Mouse (Mus musculus) embryonic facial prominence, embryonic 12.5 days (tissue): ENCODE results near the gene Gm10134. TPM values are rescaled to one million over a fixed set of nuclear protein-coding genes. Genes with fewer than 3 reads are reported as not detected.
A peak's percentile ranks its signal among the peaks of the same experiment; 100 is the strongest.

ENCODE experiments used
- ATAC-seq: fragments of 200-750 bp; cut with Nextera tagmentation; 2 replicates; pipeline ENCODE4 v1.8.0; 2017; ENCODE audit not compliant: insufficient number of reproducible peaks, insufficient read depth, low FRiP score, low TSS enrichment
- H3K27ac ChIP-seq: fragments of 300-500 bp; sonication (generic); 2 replicates; pipeline ENCODE4 v1.5.1; 2016; ENCODE audit warnings: mild to moderate bottlenecking
- H3K27me3 ChIP-seq: fragments of 300-500 bp; sonication (generic); 2 replicates; pipeline ENCODE4 v1.6.1; 2016; ENCODE audit warnings: mild to moderate bottlenecking, moderate library complexity
- H3K36me3 ChIP-seq: fragments of 300-500 bp; sonication (generic); 2 replicates; pipeline ENCODE4 v1.6.1; 2016; ENCODE audit warnings: mild to moderate bottlenecking
- H3K4me1 ChIP-seq: fragments of 300-500 bp; sonication (generic); 2 replicates; pipeline ENCODE4 v1.6.1; 2016
- H3K4me2 ChIP-seq: fragments of 300-500 bp; sonication (generic); replicated peaks from 2 replicates; pipeline ENCODE4 v1.6.1; 2016; ENCODE audit warnings: mild to moderate bottlenecking, moderate library complexity
- H3K4me3 ChIP-seq: fragments of 300-500 bp; sonication (generic); 2 replicates; pipeline ENCODE4 v1.5.1; 2016; ENCODE audit warnings: mild to moderate bottlenecking
- H3K9ac ChIP-seq: fragments of 300-500 bp; sonication (generic); 2 replicates; pipeline ENCODE4 v1.6.1; 2016; ENCODE audit warnings: mild to moderate bottlenecking, moderate library complexity
- H3K9me3 ChIP-seq: fragments of 300-500 bp; sonication (generic); 2 replicates; pipeline ENCODE4 v1.6.1; 2016; ENCODE audit warnings: mild to moderate bottlenecking, moderate library complexity
- WGBS: fragments of 180-500 bp; shearing (Covaris S2); methylation state at CpG from one replicate; pipeline ENCODE4 v1.1.7; 2016; 5-methylcytosine and 5-hydroxymethylcytosine counted together
- polyA plus RNA-seq: library from polyadenylated mRNA; unstranded; fragments of >200 nt; fragmentation: Nextera tagmentation; extraction: Ambion mirVana; gene quantifications from 2 replicates; pipeline ENCODE4 v1.2.1, GENCODE M21; 2016

Gene Gm10134
- polyA plus RNA-seq, 1 experiment from 2014 or later: 0.87 TPM

DNA sequence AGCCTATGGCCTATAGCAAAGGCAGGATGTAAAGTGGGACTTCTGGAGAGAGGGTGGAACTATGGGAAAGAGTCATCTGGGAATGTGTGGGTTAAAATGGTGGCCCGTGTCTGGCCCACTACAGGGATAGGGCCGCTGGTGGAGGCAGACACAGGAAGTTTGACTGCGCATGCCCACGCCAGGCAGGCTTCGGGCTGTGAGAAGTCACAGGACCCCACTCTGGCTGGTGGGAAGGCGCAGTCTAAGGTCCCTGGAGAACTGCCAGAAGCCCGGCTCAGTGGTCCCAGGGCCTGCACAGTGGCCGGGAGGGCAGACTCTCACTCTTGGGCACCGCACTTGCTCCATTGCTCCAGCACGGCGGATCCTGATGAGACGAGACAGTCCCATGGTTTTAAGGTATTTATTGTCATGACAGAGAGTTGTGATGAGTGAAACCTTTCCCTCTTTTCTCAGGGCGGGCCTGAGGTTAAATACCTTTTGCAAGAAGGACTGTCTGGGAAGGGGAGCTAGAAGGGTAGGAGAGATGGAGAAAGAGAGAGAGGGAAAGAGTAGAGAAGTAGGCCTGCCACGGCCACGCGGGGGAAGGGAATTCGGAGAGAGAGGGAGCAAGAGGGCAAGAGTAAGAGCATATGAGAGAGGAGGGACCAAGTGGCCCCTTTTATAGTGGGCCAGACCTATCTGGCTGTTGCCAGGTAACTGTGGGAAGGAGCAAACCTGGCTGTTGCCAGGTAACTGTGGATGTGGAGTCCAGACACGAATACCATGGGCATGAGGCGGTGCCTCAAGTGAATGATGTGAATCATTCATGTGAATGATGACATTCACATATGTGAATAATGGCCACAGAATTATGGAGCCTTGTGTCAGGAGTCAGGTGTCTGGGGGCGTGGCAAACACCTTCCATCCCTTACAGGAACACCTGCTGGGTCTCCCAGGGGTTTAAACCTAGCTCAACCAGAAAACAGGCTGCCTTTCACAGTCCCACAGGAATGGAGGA, 26.4 kb upstream of the Gm10134 start:
- H3K36me3 ChIP-seq: no peaks in the 10 kb centered on the region
- no peaks in the 10 kb centered on the region for H3K9me3 ChIP-seq
- H3K4me1 ChIP-seq: no peaks in the 10 kb centered on the region
- no peak overlapping the region for H3K4me3 ChIP-seq
- 0 out of 2 replicates have a peak overlapping the region, but pooled peaks have one; percentile 6 for H3K27ac ChIP-seq
- WGBS: 81% methylated on average over 20 of the region's 20 CpGs
- H3K27me3 ChIP-seq: no peaks in the 10 kb centered on the region
- 0 out of 2 replicates have a peak overlapping the region, but pooled peaks have one; percentile 11 for H3K4me2 ChIP-seq
- ATAC-seq: no peak
- H3K9ac ChIP-seq: 0 out of 2 replicates have a peak overlapping the region, but pooled peaks have one; percentile 2

DNA sequence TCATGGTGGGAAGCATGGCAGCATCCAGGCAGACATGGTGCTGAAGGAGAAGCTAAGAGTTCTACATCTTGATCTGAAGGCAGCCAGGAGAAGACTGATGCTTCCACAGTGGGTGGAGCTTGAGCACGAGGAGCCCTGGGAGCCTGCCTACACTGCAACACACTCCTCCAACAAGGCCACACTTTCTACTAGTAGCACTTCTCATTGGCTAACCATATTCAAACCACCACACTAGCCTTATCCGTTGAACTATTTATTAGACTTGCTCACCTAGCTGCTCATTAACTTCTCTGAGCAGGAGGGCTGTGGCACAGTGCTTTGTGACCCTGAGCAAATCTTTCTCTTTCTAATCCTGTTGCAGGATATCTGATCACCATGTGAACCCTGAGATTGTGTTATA, 22.0 kb upstream of the Gm10134 start:
- 87% methylated on average over 2 of the region's 2 CpGs for WGBS
- H3K9me3 ChIP-seq: no peaks in the 10 kb centered on the region
- ATAC-seq: no peak
- H3K4me2 ChIP-seq: no peak overlapping the region
- no peak overlapping the region for H3K9ac ChIP-seq
- H3K4me1 ChIP-seq: no peaks in the 10 kb centered on the region
- no peaks in the 10 kb centered on the region for H3K36me3 ChIP-seq
- H3K4me3 ChIP-seq: no peak overlapping the region
- H3K27me3 ChIP-seq: no peaks in the 10 kb centered on the region
- no peak overlapping the region for H3K27ac ChIP-seq

DNA sequence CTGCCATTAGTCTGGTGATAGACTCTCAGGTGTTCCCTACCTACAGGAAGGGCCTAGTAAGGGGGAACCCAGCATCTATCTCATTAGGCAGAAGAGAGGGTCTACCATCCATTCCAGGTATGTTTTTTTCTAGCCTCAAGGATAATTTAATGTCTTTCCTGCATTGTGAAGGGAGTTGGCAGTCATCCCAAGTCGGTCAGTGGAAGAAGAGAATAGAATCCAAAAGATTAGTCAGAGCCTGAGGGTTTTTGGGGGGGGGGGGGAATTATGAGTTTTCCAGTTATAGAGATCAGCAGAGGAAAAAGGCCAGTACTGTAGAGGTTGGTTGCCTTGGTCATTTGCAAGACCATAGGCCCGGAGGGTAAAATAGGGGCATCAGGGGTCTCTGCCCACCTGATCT, 11.4 kb upstream of the Gm10134 start:
- Histone ChIP-seq H3K27me3 (no peaks in the 10 kb centered on the region), H3K4me2 (no peak overlapping the region), H3K27ac (no peak overlapping the region), H3K36me3 (no peaks in the 10 kb centered on the region), H3K4me3 (no peak overlapping the region), H3K4me1 (no peaks in the 10 kb centered on the region), H3K9me3 (no peaks in the 10 kb centered on the region), H3K9ac (no peak overlapping the region)
- WGBS: 79% methylated on average over 2 of the region's 2 CpGs
- ATAC-seq: no peak

DNA sequence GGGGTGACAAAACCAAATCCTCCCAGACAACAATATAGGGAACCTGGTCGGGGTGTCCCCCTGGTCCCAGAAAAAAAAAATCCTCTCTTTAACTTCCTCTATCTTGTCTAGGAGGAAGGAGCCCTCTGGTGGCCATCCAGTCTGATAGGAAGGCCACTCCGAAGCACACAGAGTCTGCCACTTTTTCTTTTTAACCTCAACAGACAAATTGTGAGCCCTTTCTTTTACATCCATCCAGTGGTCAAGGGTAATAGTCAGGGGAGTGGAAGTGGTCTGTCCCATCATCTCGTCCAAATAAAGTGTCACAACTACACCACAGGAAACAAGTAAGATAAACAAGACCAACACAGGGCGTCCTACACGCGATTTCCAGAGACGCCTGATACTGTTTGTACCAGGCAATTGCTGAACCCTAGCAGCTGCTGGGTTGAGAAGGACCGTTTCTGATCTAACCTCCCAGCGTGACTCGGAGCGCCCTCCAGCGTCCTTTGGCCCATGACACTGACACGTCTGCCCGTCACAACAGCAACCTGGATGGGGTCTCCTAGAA, 10.6 kb upstream of the Gm10134 start:
- no peaks in the 10 kb centered on the region for H3K9me3 ChIP-seq

DNA sequence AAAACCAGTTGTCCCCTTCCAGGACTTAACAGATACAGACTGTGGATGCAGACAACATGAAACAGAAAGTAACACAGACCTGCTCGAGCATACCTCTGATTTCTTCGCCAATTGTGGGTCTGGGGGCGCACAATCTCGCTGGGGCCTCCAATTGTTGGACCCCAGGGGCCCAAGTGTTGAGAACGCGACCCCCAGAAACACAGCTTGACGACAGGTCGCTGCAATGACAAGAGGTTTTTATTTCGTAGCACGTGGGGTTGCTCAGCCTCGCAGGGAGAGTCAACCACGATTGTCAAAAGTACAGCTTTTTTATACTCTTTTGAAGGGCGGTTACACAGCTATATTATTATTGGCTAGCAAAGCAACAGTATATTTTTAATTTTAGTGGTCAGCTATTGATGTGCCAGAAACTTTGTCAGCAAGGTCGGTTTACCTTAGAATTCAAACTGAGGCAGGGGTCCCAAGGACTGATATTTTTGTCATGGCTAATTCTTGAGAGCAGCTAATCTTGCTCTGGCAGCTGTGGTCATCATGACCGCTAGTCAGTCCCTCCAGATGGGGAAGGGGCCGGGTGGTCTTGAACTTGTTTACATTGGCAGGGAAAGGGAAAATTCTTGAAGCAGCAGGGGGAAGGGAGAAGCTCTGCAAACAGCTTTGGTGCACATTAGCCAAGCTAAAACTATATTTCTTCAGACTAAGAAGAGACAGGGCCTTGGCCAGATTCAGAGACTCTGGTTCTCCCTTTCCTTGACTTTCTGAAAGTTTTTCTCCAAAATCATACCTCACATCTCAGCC, 9.9 kb upstream of the Gm10134 start:
- no peaks in the 10 kb centered on the region for H3K9me3 ChIP-seq
- H3K4me2 ChIP-seq: no peak overlapping the region
- ATAC-seq: no peak
- 74% methylated on average over 16 of the region's 16 CpGs for WGBS
- no peak overlapping the region for H3K27ac ChIP-seq
- H3K9ac ChIP-seq: no peak overlapping the region
- H3K36me3 ChIP-seq: no peaks in the 10 kb centered on the region
- no peaks in the 10 kb centered on the region for H3K4me1 ChIP-seq
- no peaks in the 10 kb centered on the region for H3K27me3 ChIP-seq
- H3K4me3 ChIP-seq: no peak overlapping the region

More for the DNA sequence above, 10.6 kb upstream of the Gm10134 start:
- no peaks in the 10 kb centered on the region for H3K36me3 ChIP-seq
- H3K4me3 ChIP-seq: no peak overlapping the region
- WGBS: 78% methylated on average over 14 of the region's 14 CpGs
- no peak for ATAC-seq
- H3K4me2 ChIP-seq: no peak overlapping the region
- H3K27me3 ChIP-seq: no peaks in the 10 kb centered on the region
- H3K4me1 ChIP-seq: no peaks in the 10 kb centered on the region
- H3K27ac ChIP-seq: no peak overlapping the region
- no peak overlapping the region for H3K9ac ChIP-seq

DNA sequence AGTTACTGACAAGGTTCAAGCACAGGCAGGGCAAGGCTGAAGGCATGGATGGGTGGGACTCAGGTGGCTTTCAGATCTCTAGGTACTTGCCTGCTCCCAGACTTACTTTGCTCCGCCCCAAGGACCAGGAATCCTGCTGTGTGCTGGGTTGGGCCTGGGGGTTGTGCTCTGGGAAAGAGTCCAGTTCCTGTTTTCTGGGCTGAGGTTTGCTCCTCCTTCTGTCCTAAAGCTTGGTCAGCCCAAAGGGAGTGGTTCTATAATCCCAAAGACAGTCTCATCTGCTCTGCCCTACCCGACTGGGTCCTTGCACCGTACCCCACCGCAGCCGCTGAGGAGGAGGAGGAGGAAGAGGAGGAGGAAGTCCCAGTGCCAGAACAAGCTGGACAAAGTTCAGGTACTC, 9.2 kb upstream of the Gm10134 start, which contains the start of gene Gbgt1:
Gbgt1 (plus strand) TSS at position 221 of the 400 bp plus-strand sequence.
- Histone ChIP-seq H3K36me3 (no peaks in the 10 kb centered on the region), H3K9ac (no peak within 1 kb of the TSS), H3K27ac (no peak within 1 kb of the TSS), H3K9me3 (no peaks in the 10 kb centered on the region), H3K4me1 (no peaks in the 10 kb centered on the region), H3K4me2 (no peak within 1 kb of the TSS), H3K4me3 (no peak within 1 kb of the TSS), H3K27me3 (no peaks in the 10 kb centered on the region)
- WGBS: 71% methylated on average over 5 of the region's 5 CpGs
- no peak for ATAC-seq

DNA sequence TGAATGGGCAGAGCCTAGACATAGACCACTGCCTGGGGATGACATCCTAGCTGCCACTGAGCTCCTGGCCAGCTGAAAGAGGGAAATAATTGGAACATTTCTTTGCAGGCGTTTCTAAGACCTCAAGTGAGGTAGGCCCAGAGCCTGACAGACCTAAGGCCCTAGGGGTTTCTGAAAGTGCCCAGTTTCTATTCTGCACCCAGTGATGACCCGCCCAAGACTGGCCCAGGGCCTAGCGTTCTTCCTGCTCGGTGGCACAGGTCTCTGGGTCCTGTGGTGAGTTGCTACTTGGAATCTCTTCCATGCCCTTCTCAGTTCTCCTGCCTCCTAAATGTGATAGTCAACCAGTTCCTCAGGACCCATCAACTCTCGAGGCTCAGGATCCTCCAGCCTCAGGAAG, 8.3 kb upstream of the Gm10134 start:
- H3K9ac ChIP-seq: no peak overlapping the region
- H3K27ac ChIP-seq: no peak overlapping the region
- no peaks in the 10 kb centered on the region for H3K9me3 ChIP-seq
- ATAC-seq: no peak
- H3K4me1 ChIP-seq: no peaks in the 10 kb centered on the region
- H3K4me3 ChIP-seq: no peak overlapping the region
- no peaks in the 10 kb centered on the region for H3K36me3 ChIP-seq
- WGBS: 78% methylated on average over 5 of the region's 5 CpGs
- no peaks in the 10 kb centered on the region for H3K27me3 ChIP-seq
- no peak overlapping the region for H3K4me2 ChIP-seq

DNA sequence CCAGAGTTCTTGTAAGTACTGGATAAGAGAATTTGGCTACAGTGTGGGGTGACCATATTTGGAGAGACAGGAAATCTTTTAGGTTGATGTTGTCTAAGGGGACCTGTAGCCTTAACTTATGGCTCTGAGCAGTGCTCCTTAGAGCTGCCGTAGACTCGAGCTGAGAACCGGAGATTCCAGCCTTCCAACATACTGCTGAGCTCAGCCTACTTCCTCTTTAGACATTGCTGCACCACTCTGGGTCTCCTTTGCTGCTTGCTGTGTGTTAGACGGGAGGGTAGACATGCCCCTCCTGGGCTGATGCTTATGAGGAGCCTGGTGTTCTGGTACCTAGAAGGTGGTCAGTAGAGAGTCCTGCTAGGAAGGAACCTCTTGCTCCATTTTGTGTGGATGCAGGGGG, 7.5 kb upstream of the Gm10134 start:
- 84% methylated on average over 4 of the region's 4 CpGs for WGBS
- Histone ChIP-seq H3K4me2 (no peak overlapping the region), H3K4me3 (no peak overlapping the region), H3K9me3 (no peaks in the 10 kb centered on the region), H3K9ac (no peak overlapping the region), H3K27ac (no peak overlapping the region), H3K27me3 (no peaks in the 10 kb centered on the region), H3K4me1 (no peaks in the 10 kb centered on the region), H3K36me3 (no peaks in the 10 kb centered on the region)
- no peak for ATAC-seq

DNA sequence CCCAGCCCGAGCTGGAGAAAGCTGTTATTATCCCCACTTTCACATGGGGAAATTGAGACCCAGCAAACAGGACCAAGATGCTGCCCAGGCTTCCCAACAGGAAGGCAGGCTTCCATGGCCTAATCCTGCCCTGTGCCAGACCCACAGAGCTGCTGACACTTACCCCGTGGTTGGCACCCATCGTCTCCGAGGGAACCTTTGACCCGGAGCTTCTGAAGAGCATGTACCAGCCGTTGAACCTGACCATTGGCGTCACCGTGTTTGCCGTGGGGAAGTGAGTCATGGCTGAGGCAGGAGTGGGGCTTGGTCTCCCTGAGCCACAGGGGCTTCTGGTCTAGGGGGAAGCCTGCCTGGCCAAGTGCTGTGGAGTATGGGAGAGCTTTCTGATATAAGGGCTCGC, 2.9 kb upstream of the Gm10134 start:
- WGBS: 84% methylated on average over 10 of the region's 10 CpGs
- Histone ChIP-seq H3K9me3 (no peaks in the 10 kb centered on the region), H3K4me3 (no peak overlapping the region), H3K27me3 (no peaks in the 10 kb centered on the region), H3K4me2 (no peak overlapping the region), H3K9ac (no peak overlapping the region), H3K27ac (no peak overlapping the region), H3K4me1 (no peaks in the 10 kb centered on the region), H3K36me3 (no peaks in the 10 kb centered on the region)
- ATAC-seq: no peak

DNA sequence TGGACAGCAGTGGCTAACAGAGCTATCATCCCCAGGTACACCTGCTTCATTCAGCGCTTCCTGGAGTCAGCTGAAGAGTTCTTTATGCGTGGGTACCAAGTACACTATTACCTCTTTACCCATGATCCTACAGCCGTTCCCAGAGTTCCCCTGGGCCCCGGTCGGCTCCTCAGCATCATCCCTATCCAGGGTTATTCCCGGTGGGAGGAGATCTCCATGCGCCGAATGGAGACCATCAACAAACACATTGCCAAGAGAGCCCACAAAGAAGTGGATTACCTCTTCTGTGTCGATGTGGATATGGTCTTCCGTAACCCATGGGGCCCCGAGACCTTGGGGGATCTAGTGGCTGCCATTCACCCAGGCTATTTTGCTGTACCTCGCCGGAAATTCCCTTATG, 1.2 kb upstream of the Gm10134 start:
- no peak for ATAC-seq
- WGBS: 90% methylated on average over 13 of the region's 13 CpGs
- Histone ChIP-seq H3K36me3 (no peaks in the 10 kb centered on the region), H3K9ac (no peak overlapping the region), H3K27me3 (no peaks in the 10 kb centered on the region), H3K4me1 (no peaks in the 10 kb centered on the region), H3K27ac (no peak overlapping the region), H3K4me3 (no peak overlapping the region), H3K9me3 (no peaks in the 10 kb centered on the region), H3K4me2 (no peak overlapping the region)

DNA sequence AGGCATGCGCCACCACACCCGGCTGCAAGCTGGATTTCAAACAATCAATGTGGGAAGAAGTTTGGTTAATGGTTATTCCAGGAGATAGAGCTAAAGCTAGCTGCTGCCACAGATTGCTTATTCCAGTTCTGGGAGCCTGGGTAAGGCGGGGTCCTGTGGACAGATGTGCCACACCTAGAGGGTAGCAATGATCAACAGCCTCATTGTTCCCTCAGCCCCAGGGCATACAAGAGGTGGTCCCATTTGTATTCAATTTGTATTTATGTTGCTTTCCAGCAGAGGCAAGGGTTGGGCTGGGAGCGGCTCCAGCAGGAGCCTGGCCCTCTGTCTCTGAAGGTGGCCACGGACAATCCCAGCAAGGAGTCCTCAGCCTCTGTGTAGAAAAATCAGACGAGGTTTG, 396 bp downstream of the Gm10134 start:
- no peak overlapping the region for H3K4me2 ChIP-seq
- no peak overlapping the region for H3K9ac ChIP-seq
- no peak overlapping the region for H3K4me3 ChIP-seq
- H3K4me1 ChIP-seq: no peaks in the 10 kb centered on the region
- H3K36me3 ChIP-seq: no peaks in the 10 kb centered on the region
- no peak for ATAC-seq
- no peak overlapping the region for H3K27ac ChIP-seq
- H3K9me3 ChIP-seq: no peaks in the 10 kb centered on the region
- 78% methylated on average over 6 of the region's 6 CpGs for WGBS
- no peaks in the 10 kb centered on the region for H3K27me3 ChIP-seq
